Mouse (Mus musculus) T-helper 2 cell (primary cell): ENCODE measurements around the gene Prss36.
"Not testable (repeated sequence)": the region's sequence is repeated elsewhere in the genome, so short reads cannot be mapped to it uniquely, and the experiment has no call there.

Experiments used
- in situ Hi-C: fragments of 300-600 bp; cut with MboI, MseI; formaldehyde crosslinking; loops from one replicate; pipeline ENCODE4 v1.15.1; 2025; ENCODE audit warnings: high pct_unique_total_duplicates

Prss36 gene

DNA sequence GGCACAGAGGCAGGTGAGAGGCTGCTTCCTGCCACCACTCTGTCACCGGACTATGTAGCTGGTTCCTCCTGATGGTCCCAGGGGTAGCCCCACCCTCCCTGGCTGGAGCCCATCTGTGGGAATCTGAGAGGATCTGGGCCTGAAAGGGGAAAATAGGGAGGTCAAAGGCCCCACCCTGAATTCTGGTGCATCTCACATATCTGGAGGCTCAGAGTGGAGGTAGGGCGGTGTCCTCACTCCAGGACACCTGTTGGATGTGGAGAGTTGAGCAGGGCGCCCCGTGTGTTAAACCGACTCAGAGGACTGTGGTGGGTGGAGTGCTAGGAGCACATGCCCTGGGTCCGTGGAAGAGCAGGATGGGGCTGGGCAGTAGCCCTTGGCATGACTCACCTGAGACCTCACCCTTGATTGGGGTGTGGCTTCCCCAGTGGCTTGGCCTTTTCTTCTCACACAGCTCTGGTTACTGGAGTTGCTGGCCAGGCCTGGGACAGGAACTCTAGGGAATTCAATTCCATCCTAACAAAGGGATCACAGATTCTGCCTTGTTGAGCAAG is at the start of gene Prss36:
Prss36 (minus strand) TSS at position 256 of the 554 bp plus-strand sequence.
- in situ Hi-C loops: no loop called here

DNA sequence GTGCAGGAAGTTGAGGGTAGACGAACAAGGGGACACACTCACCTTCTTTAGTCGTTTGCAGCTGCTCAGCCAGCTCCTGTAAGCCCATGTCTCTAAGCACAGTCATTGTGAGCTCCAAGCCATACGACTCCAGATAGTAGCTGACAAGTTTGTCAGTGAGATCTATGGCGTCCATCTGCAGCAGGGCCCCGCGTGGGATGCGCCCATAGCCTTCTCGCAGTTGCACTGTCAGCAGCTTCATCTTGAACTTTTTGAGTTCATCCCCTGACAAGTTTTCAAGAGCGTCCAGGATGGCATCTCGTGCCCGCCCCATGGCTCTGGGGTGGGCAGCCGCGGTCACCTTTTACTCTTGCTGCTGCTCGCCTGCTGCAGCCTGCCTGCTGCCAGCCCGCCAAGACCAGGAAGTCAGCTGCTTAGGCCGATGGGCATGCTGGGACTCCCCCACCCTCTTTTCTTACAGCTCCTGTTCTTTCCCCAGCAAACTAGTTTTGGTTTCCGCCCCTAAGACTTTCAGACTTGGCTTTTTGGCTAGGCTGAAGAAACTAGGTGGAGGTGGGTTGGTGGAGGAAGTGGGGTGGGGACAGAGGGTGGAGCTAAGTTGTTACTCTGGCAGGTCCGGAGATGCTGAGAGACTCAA is 46.9 kb upstream of the Prss36 start, which contains the start of gene Pycard:
Pycard (minus strand) TSS at position 527 of the 637 bp plus-strand sequence.
- in situ Hi-C loops: no loop called here

DNA sequence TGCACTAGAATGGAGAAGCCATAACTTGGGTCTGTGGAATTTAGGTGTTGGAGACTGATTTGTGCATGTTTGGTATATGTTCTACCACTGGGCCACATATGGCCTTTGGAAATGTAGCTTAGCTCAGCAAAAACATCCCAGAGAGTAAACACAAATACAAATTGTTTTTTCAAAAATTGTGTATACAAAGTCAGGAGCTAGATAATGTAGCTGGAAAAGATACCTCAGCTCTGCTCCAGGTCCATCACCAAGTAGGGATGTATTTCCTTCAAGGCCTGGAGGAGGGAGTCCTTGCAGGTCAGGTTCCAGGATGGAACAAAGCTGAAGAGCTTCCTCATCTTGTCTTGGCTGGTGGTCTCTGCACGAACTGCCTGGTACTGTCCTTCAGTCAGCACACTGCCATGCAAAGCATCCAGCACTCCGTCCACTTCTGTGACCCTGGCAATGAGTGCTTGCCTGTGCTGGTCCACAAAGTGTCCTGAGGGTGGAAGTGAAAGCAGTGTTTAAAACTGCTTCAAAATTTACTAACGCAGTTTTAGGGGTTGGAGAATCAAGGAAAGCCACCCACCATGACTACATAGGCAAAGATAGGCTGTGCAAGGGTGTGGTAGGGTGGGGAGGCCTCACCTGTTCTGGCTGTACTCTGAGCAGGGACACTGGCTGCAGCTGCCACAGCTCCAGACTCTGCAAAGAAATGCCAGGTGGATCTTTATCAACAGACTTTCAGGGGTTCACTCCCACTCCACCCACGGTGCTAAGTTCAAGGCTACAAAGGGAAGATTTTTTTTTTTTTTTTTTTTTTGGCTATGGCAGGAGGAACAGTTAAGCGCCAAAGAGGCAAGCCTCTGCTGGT is 46.2 kb upstream of the Prss36 start:
- in situ Hi-C loops: no loop called here

DNA sequence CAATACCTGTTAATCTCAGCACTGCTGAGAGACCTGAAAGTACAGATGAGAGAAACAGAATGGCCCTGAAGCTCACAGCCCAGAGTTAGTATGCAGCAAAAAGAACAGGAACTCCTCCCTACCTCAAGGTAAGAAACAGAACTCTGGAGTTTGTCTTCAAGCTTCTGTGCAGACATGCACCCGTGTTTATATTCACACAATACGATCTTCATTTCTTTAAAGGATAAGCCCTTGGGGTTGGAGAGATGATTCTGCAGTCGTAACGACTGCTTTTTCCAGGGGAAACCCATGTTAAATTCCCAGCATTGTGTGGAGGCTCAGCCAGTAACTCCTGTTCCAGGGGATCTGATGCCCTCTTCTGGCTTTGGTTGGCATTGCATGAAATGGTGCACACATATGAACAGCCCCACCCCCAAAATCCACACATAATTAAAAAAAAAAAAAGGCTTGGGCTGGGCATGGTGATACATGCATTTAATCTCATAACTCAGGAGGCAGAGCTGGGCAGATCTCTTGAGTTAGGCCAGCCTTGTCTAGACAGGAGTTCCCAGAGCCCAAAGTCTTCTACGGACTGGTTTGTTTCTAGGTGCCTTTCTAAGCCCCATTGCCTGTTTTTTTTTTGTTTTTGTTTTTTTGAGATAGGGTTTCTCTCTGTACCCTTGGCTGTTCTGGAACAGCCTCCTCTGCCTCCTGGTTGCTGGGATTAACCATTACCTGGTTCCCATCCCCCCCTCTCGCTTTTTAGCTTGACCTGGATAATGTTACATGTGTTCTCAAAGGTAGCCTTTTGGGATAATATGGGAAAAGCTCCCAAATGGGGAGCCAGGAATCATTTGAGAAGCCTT is 45.3 kb upstream of the Prss36 start:
- in situ Hi-C loops: no loop called here

DNA sequence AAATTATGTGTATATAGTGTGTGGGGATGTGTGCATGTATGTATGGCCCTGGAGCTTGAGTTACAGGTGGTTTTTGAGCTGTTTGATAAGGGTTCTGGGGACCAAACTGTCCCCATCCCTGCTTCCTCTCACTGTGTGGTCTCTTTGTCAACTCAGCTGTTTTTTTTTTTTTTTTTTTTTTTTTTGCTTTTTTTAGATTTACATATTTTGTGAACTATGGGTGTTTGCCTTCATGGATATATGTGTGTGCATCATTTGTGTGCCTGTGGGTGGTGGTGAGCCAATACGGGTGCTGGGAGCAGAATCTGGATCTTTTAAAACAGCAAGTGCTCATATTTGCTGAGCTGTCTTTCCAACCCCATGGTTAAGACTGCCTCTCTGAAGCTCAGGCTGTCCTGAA is 42.4 kb upstream of the Prss36 start:
- in situ Hi-C loops: no loop called here

DNA sequence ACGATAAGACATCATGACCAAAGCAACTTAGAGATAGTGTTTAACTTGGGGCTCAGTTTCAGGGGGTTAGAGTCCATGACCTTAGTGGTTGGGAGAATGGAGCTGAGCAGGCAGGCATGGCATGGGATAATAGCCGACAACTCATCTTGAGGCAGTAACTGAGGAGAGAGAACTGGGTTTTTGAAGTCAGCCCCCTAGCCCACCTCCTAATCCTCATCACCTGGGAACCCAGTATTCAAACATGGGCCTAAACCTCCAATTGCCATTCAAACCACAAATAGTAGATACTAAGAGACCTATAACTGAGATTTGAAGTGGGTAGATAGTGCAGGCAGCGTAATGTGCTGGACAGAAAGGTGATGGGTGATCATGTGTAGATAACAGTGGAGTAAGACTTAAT is 34.1 kb upstream of the Prss36 start:
- in situ Hi-C loops: no loop called here

DNA sequence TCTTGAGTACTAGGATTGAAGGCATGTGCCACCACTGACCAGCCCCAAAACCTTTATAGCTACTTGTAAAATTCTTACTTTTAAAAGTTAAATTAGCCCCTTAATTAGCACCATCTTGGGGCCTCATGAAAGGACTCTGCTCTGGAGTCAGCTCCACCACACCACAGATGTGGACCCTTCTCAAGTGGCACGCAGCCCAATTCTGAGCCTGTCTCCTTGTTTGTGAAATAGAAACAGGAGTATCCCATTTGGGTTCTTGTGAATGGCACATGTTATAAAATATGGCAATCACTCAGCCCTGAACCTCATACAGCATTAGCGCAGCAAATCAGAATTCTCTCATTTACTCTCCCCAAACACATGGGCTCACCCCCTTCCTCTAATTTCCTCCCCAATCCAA is 32.3 kb upstream of the Prss36 start:
- in situ Hi-C loops: no loop called here

DNA sequence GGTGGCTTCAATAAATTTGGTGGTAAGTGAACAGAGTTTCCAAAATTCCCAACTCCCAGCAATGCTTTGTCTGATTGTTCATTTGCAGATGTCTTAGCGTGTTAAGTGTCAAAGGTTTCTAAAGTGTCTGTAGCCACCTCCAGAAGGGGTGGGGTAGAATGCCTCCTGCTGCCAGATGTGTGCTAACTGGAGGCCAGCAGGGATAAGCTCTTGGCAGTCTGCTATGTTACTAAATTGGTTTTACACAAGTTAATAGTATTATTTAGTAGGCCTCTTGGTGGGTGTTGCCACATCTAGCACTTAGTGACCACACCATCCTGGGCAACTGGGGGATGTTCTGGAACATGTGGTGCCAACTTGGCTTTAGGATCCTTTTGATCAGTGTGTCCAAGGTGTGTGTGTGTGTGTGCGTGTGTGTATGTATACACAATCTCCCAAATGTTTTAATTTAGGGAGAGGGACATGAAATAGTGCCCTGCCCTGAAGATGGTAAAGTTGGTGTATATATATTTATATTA is 27.9 kb upstream of the Prss36 start:
- in situ Hi-C loops: no loop called here

DNA sequence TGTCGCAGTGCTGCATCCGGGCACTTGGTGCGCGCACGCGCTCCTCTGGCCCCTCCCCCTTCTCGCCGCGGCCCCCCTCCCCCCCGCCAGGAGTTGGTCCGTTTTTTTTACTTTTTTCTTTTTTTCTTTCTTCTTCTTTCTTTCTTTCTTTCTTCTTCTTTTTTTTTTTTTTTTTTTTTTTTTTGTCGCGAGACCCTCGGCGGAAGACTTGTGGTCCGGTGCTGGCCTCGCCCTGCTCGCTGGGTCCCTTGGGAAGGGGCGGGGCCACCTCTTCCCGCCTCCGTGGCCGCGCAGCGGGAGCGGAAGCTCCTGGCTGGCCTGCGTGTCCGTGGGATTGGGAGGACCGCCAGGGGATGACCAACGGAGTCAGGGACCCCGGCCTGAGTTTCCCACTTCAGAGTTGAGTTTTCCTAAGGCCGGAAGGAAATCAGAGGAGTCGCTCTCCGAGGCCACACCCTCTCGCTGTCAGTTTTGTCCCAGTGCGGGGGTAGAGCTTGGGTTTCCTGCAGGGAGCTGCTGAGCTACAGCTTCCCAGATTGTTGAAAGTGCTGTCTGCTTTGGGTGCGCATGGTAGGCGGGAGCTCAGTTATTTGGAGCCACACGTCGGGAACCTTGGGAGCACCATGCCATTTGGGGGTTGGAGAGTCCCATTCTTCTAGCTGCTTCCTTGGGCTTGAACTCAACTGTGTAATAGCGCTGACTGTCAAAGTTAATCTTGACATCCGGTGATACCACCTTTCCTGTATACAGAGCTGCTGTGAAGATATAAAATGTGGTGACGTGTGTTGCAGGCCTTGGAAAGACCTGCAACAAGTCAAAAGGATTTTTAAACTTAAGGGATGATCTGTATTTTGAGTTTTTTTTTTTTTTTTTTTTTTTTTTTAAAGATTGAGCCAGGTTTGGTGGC is 21.6 kb upstream of the Prss36 start:
- in situ Hi-C loops: no loop called here

DNA sequence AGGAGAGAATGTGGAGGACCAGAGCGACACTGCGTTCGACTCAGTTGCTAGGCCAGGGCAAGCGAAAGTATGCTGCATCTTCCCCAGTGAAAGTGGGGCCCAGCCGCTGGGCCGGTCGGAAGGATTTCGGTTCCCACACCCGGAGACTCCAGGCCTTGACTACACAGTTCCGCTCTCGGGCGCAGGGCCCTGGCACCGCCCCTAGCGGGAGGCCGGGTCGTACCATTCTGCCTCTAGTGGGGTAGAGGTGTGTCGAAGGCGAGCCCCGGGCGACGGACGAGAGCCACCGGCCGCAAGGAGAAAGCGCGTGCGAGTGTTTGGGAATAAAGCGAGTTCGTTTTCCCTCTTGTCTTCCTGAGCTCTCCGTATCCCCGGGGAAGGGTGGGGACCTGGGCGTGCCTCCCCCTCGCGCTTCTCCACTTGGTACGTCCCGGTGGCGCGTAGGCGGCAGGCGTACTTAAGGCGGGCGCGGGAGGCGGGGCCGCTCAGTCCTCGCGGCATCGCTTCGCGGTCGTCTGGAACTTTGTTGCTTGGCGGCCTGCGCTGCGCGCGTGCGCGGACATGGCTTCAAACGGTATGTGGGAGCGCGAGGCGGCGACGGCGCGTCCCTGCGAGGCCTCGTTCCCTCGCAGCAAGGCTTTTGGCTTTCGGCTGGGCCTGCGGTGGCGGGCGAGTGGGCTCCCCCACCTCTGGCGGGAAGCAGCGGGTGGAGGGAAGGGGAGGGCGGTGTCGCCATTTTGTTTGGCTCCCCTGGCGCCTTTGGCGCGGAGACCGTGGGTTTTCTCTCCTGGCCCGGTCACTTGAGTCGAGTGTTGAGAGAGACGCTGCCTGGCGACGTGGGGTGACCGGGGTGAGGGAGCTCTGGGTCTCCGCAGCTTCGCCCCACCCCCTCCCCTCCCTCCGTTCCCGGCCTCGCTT is 20.7 kb upstream of the Prss36 start, which contains the start of gene Fus:
Fus (plus strand) TSS at position 454 of the 918 bp plus-strand sequence.
- in situ Hi-C loops: no loop called here

DNA sequence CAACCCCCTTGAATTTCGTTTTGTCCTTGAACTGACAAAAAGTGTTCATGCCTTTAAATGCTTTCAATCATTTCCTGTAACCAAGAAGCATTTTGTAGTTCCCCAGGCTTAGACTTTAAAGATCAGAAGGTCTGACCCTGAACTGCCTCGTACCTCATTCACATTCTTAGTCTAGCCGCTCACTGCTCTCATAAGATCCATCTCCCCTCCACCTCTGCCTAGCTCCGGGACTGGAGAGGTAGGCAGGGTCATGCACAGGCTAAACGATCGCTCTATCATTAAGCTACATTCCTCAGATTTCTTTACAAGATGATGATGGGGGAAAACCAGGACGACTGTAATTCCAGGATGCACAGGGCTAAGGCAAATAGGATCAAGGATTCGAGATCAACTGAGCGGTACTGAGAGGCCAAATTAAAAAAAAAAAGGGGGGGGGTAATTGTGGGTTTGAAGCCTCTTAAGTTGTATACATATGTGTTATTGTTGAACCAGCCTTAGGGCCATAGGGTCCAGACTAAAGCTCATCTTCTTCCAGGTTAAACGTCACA is 19.9 kb upstream of the Prss36 start:
- in situ Hi-C loops: no loop called here

DNA sequence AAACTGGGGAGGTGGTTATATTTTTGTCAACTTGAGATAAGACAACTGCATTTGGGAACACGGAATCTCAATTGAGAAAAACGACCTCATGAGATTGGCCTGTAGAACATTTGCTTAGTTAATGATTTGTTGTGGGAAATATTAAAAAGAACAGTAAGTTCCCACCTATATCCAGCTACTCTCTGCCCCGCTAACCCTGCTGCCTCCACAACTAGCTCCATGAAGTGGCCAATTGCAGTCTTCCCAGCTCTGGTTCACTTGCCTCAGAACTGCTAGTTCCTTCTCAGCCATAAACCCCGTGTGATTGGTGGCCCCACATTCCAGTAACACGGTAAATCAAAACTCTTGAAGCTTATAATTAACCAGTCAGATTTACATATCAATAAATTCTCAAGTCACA is 12.8 kb upstream of the Prss36 start:
- in situ Hi-C loops: no loop called here

DNA sequence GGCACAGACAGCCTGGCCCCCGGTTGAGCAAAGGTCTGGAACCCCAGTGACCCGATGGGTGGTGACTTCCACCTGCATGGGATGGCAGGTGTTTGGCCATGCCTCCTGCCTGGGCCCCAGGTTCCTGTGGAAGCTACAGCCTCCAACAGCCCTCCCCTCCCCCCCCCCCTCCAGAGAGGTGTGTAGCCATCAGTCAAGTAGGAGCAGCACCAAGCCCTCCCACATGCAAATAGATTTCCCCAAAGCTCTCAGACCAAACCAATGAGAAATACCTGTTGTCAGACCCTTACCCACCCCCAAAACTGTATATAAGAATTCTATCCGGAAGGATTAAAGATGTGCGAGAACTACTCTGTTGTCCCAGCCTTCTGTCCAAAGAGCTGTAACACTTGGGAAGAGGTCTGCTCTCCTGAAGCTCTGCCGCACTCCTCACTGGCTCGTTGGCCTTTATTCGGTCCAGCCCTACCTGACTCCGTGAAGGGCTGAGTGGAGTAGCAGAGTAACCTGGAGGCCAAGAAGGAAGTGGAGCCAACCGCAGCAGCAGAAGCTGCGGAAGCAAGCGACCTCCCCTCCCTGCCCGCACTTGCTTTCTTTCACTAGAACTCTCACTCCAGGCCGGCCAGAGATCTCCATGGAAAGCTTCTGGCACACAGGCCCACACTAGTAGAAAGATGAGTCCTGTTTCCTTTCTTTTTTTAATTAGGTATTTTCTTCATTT is 6.5 kb upstream of the Prss36 start:
- in situ Hi-C loops: no loop called here

DNA sequence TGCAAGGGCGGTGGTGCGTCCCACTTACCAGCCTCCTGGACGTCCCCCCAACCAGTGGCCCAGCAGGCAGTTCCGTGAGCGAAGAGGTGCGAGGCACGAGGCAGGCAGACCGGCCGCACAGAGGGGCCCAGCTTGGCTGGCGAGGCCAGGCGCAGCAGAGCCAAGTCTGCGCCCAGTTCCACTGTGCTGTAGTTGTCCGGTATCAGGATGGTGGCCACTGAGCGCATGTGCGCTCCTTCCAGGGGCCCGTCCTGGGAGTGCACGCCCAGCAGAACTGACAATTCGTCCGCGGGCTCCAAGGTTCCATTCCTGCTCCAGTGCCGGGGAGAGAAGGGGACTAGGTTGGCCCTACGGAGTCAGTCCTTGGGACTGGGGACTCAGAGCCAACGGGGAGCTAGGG is 1.9 kb downstream of the Prss36 start:
- in situ Hi-C loops: no loop called here

DNA sequence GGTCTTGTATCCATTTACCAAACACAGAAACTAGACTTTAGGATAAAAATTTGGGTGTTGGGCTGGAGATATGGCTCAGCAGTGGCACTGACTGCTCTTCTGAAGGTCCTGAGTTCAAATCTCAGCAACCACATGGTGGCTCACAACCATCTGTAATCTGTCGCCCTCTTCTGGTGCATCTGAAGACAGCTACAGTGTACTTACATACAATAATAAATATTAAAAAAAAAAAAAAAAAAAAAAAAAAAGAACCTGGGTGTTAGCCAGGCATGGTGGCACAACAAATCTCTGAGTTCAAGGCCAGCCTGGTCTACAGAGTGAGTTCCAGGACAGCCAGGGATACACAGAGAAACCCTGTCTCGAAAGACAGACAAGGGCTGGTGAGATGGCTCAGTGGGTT is 4.4 kb downstream of the Prss36 start:
- in situ Hi-C loops: not testable (repeated sequence)

DNA sequence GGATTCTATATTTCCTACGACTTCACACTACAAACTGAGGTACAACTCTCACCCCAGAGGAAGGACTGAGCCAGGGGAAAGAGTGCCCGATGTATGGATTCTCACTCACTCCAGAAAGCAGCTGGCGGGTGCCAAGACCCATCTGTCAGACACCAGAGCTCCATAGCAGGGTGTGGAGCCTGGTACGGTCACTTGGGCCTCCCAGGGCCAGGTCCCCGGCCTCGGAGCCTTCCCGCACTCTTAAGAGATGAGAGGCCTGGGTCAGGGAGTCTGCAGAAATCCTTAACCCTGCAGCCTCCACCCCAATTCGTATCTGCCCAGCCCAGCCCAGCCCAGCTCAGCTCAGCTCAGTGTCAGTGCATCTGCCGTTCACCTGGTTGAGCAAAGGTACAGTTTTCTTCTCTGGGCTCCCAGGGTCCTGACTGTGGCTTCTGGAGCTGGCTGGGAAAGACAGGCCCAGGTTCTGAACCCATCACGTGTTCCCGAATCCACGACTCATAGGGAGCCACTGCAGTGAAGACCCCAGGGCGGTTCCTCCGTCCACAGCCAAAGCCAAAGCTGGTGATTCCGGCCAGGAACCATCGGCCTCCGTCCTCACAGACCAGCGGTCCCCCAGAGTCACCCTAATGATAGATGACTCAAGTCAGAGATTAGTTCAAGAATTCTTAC is 10.2 kb downstream of the Prss36 start:
- in situ Hi-C loops: no loop called here

DNA sequence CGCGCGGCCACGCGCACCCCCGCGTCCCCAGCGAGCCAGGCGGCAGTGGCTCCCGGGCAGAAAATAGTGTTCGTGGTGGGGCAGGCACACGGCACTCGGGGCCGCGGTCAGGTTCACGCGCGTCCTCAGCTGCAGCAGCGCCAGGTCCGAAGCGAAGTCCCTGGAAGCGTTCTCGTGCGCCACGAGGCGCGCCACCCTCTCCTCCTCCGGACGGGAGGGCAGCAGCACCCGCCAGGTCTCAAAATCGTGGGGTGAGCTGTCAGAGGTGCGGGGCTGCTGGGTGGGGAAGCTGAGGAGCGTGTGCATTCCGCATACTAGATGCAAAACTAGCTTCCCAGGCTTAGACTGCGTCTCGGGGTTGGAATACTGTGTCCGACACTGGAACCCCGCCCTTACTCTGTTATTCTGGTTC is 10.8 kb downstream of the Prss36 start:
- in situ Hi-C loops: no loop called here
